Mouse (Mus musculus) induced T-regulatory cell, adult 2 months (primary cell): ENCODE data around the gene Psmc3.
A peak's percentile ranks its signal among the peaks of the same experiment; 100 is the strongest.

Experiments
- DNase-seq: peaks from one replicate; pipeline ENCODE4 v3.0.0-alpha.2; 2012; ENCODE audit warnings: low read depth

The Psmc3 gene

GRCm38 (mm10) chr2:91053181-91053933 lies 452 bp upstream of the Psmc3 start:
- peak; percentile 57 for DNase-seq

- no peak for DNase-seq
Measured at GRCm38 (mm10) chr2:91058435-91058834, 4.6 kb downstream of the Psmc3 start.

- no peak for DNase-seq
Measured at GRCm38 (mm10) chr2:91059376-91059775, 5.6 kb downstream of the Psmc3 start.

DNA sequence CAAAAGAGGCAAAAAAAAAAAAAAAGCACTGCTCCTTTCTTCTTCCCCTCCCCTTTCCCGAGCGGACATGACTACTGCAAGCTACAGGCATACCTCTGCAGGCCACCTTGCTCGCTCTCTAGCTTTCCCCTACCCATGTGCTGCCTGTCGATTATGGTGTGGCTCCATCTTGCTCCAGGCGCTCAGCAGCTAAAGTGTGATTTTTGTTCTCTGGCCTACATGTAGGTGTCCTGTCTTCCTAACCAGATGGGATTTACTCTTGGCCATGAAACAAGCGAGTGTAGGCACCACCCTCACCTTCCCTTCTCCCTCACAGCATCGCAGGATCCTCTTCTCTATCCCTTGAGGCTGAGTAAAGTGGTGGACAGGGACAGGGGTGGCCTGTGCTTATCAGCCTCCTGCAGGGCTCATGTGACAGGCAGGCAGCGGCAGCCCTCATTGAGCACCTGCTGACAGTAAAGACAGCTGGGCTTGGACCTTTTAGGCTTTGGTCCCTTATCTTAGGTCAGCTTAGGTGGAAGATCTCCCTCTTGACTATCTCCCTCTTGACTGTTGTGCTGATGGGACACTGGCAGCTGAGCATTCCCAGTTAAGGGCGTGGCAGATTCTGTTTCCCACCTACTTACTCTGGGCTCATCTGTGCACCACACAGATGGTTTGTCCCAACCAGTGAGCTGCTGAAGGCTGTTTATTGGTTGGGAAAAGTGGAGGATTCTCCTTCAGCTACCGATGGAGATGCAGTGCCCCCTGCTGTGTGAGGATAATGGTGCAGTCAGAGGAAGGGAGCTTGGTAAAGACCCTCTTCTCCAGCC lies 6.9 kb downstream of the Psmc3 start:
- peak; percentile 50 for DNase-seq

DNA sequence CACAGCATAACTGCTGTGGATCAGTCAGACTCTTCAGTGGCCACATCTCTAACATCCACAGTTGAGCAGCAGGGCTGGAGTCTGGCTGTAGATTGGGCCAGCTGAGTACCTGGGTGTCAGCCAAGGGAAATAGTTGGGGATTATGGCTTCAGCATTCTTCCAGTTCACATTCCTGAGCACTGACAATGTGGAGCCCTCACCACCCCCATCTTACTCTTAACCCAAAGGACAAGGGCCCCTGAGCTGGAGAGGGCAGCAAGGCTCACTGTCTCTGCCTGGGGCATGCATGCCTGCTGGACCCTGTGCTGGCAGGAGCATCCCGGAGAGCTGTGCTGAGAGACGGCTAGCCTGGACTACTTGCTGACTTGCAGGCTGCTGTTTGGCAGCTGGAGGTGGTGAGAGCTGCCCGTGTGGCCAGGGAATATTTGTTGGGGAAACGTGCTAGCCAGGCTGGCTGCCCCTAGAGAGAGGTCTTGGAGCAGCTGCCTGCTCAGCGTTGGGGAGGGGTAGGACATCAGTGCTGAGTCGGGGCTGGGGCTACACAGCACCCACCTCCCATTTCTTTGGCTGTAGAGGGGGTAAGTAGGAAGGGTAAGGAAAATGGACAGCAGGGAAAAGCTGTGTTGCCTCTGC lies 8.2 kb downstream of the Psmc3 start:
- no peak for DNase-seq

DNA sequence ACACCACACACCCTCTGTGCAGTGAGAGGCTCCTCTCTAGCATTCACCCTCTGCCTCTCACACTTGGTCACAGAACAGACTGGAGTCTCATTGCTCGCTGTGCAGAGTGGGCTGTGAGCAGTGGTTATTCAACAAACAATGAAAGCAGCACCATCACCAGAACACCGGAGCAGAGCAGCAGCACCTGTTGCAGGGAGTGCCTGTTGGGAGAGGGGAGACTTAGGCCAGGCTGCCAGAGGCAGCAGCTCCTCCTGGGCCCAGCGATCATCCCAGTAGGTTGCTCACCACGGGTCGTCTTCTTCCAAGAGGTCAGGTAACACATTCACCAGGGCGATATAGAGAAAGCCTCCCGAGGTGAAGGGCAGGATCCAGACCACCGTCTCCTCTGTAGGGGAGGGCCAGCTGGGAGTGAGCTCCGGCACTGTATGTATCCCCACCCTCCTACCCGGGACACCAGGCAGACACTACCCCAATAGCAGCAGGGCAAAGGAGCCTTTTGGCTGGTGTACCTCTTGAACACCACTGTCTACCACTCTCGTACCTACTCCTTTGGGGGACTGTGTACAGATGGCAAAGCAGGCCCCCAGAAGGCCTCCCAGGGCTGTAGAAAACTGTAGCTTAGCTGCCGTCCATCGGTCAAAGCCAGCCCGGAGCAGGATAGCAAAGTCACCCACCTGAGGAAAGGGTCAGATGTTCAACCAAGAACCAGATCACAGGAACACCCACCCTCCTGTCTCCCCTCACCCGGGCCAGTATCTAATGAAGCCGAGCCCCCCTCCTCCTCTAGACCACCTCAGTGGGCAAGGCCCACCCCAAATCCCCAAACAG lies 9.2 kb downstream of the Psmc3 start:
- no peak for DNase-seq

DNA sequence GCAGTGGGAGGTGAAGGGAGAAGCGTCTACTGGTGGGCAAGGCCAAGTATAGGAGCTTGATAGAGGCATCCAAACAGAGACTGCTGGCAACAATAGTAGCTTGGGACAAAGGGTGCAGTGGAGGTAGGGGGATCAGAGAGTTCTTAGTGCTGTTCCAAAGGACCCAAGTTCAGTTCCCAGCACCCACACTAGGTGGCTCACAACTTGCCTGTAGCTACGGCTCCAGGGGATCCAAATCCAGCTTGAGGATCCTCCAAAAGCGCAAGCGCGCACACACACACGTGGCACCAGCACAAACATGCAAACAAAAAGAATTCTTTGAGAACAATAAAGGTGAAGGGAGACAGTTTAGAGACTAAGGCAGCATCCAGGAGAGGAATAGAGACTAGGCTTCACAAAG lies 10.4 kb downstream of the Psmc3 start:
- DNase-seq = no peak

DNA sequence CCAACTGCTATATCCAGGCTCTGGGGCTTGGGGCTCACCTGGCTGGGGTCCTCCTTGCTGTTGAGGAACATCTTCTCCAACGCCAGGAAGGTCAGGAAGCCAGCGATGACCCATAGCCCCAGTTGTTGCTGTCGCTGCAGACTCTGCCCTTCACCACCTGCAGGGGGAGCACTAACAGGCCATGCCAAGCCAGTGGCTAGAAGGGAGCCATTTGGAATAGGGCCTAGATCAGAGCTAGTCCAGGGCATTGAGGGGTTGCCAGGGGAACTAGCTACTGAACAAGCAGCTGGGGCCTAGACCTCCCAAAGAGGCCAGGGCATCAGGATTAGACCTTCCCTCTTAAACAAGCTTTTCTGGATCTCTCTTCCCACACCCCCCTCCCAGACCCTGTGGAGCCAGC lies 11.7 kb downstream of the Psmc3 start:
- peak; percentile 74 for DNase-seq

DNA sequence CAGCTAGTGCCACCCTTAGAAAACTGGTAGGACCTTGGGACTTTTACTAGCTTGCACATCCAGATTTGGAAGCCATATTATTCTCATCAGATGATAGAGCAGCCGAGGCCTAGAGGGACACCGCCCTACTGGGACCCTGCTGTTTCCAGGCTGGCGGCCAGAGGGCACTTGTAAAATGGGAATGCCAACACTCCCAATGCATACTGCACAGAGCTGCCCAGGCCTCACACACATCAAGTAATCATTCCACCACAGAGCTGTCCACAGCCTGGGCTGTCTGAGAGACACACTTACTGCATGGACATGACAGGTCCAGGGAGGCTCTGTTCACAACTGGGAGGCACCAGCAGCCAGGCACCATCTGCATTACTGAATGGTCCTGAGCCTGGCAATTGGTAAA lies 12.6 kb downstream of the Psmc3 start:
- DNase-seq = no peak

DNA sequence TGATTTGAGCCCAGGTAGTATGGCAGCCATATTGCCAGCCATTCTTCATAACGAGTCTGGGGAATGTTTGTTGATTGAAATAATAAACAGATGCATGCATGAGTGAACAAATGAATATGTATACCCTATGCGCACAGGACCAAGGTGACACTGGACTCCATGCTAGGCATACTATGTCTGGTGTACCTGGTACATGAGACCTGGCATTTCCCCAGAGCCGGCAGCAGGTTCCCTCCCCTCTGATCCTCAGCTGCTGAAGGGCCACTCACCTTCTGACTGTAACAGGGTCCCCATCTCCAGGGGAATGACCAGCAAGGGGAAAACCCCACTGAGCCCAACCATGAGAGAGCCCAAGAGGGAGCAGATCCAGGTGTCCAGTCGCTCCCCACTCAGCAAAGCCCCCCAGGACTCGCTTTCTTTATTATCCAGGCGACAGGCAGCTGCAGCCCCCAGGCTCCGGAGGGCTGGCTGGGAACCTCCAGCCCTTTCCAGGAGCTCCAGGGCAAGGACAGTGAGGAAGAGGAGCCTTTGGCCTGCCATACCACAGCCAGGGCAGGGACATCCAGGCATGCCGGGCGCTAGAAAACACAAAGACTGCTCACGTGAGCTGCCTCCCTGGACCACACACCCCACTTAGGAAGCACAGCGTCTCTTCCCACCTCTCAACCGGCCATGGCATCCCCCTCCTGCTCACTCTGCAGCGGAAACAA lies 14.5 kb downstream of the Psmc3 start:
- DNase-seq = no peak

DNA sequence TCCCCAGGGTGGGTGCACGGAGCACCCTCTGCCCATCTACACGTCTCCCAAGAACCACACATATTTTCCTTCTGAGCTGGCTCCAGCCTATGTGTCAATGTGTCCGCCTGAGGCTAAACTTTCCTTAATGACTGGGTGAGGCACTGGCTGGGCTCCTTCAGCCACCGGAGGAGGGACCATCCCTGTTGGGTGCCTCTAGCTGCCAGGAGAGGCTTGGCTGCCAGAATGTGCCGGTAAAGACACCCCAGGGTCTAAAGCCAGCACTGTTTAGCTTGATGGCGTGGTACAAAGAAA lies 15.0 kb downstream of the Psmc3 start:
- no peak for DNase-seq

- DNase-seq = peak; percentile 39
Measured at GRCm38 (mm10) chr2:91069306-91070000, 15.6 kb downstream of the Psmc3 start.

DNA sequence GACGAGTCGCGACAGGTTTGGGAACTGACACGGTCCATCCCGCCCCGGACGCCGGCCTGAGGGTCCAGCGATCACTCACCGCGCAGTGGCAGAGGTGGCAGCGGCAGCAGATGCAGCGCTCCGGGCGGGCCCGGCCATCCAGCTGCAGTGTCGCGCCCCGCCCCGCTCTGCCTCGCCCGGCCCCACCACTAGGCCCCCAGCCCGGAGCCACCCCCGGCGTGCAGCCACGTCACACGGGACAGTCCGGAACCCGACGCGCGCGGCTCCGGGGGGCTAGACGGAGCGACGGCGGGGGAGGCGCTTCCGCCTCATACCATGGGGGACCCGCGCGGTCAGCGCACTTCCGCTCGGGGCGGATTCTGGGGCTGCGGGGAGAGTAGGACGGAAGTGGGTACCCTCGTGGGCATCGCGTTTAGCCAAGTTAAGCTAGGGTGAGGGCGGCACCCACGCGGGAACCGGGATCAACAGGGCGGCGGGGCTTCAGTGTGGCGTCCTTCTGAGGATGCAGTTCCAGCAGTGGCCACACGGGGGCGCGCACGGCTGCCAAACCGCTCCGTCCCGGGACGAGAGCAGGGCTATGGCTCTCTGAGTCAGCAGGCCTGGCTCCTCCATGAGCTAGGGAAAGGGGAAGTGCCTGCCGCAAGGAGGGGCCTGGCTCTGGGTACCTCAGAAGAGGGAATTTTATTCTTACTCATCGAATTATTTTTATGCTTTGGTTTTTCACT lies 16.4 kb downstream of the Psmc3 start, which contains the start of gene Slc39a13:
Gene Slc39a13, minus strand, starts transcription at position 342 of the 725 bp plus-strand sequence.
- DNase-seq = peak; percentile 96

- no peak for DNase-seq
Measured at GRCm38 (mm10) chr2:91071059-91071458, 17.2 kb downstream of the Psmc3 start.

GRCm38 (mm10) chr2:91072092-91072491 lies 18.3 kb downstream of the Psmc3 start:
- DNase-seq = no peak

DNA sequence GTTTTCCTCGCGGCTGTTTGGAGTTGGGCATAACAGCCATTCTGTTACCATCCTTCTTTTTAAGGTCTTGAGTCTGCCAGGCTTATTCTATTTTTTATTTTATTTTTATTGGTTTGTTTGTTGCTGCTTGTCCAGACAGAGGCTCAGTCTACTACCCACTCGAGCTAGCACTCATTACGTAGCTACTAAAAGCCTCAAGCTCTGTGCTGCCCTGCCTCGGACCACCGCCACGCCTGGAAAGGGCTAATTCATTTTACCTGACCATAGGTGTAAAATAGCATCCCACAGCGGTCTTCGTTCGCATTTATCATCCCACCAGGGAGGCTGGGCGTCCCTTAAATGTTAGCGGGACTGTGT lies 24.1 kb downstream of the Psmc3 start:
- no peak for DNase-seq

DNA sequence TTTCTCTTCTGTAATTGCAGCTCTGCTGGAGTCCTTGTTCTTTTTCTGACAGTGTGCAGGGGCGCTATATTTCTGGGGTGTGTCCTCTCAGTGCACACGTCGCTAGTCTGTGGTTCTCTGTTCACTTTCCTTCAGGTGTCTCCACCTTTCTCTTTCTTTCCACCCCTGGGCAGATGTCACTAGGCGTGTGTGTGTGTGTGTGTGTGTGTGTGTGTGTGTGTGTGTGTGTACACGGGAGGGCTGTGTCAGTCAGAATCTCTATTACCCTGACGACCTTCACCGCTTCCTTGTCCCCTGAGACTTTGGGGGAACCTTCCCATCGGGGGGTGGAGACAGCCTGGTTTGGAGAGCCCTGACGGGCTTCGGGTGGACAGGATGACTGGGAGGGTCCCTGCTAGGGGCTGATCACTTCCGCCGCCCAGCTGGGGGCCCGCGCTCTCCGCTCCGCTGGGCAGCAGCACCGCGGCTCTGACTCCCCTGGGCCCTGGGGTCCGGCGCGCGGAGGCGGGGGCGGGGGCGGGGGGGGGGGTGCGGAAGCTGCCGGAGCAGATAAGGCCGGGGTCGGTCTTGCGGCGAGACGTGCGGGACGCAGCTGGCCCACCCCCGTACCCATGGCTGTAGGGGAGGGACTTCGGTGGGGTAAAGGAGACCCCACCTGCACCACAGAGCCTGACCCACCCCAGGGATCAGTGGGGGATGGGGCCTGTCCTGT lies 24.7 kb downstream of the Psmc3 start:
- peak; percentile 69 for DNase-seq

- no peak for DNase-seq
Measured at GRCm38 (mm10) chr2:91079026-91079384, 25.2 kb downstream of the Psmc3 start.

DNA sequence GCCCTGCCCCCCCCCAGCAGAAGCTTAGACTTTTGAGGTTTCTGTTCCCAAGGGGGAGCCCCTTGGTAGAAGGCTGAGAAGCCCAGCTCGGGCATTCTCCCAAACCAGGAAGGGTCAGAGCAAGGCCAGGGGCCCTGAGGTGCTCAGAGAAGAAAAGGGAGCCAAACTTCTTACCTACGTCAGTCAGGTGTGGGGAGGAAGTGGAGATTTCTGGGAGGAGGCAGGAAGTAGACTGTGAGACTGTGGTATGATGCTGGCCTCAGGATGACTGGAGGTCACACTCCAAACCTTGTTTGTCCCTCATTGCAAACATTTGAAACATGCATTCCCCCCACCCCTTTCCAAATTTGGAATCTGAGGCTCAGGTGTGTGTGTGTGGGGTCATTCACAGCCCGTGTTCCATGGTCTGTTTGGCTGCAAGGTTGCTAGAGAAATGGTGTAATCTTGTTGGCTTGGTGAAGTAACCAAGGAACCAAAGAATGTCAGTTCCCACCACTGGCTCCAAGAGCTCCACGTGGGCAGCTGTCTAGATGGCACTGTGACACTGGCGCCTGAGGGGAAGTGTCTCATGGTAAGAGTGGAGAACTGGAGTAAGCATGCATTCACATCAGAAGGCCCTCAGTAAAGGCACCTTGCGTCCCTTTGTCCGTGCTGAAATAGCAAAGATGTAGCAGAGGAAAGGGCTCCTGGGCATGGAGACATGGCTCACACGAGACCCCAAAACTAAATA lies 27.1 kb downstream of the Psmc3 start:
- DNase-seq = peak; percentile 67
